Mouse (Mus musculus): ENCODE measurements around the gene Olfr286. TPM values are rescaled to one million over a fixed set of nuclear protein-coding genes. Genes with fewer than 3 reads are reported as not detected.

Olfr286 gene
- polyA plus RNA-seq, 1 experiment from 2014 or later = not detected

GRCm38 (mm10) chr15:98214130-98214529 is 20.1 kb downstream of the Olfr286 start:
- WGBS = 75% methylated on average over 5 of the region's 5 CpGs
- H3K36me3 ChIP-seq (ENCODE audit: control insufficient read depth, insufficient read depth, low read length) = no peaks in the 10 kb centered on the region
- H3K4me2 ChIP-seq (replicated peaks; ENCODE audit: low read depth, low read length) = no peak overlapping the region
- DNase-seq (ENCODE audit: low spot score) = no peak
- H3K4me3 ChIP-seq (ENCODE audit: low read depth, low read length) = no peak overlapping the region
- H3K4me1 ChIP-seq (replicated peaks; ENCODE audit: control insufficient read depth, insufficient read depth, low read length) = no peaks in the 10 kb centered on the region
- H3K27ac ChIP-seq (ENCODE audit: low read depth, low read length) = no peak overlapping the region
- no peak overlapping the region for H3K9ac ChIP-seq (ENCODE audit: low read depth, low read length)
- H3K9me3 ChIP-seq (ENCODE audit: control insufficient read depth, low read length) = no peaks in the 10 kb centered on the region
- H3K27me3 ChIP-seq (ENCODE audit: control insufficient read depth, insufficient read depth, low read length) = no peaks in the 10 kb centered on the region
- no peak for ATAC-seq (ENCODE audit: low FRiP score)

GRCm38 (mm10) chr15:98213336-98213870 is 20.8 kb downstream of the Olfr286 start:
- no peaks in the 10 kb centered on the region for H3K4me1 ChIP-seq (replicated peaks; ENCODE audit: control insufficient read depth, insufficient read depth, low read length)
- WGBS = 79% methylated on average over 5 of the region's 5 CpGs
- no peaks in the 10 kb centered on the region for H3K36me3 ChIP-seq (ENCODE audit: control insufficient read depth, insufficient read depth, low read length)
- no peak overlapping the region for H3K9ac ChIP-seq (ENCODE audit: low read depth, low read length)
- H3K4me2 ChIP-seq (replicated peaks; ENCODE audit: low read depth, low read length) = no peak overlapping the region
- no peak for DNase-seq (ENCODE audit: low spot score)
- no peak for ATAC-seq (ENCODE audit: low FRiP score)
- no peaks in the 10 kb centered on the region for H3K9me3 ChIP-seq (ENCODE audit: control insufficient read depth, low read length)
- H3K27ac ChIP-seq (ENCODE audit: low read depth, low read length) = no peak overlapping the region
- no peak overlapping the region for H3K4me3 ChIP-seq (ENCODE audit: low read depth, low read length)
- H3K27me3 ChIP-seq (ENCODE audit: control insufficient read depth, insufficient read depth, low read length) = no peaks in the 10 kb centered on the region

DNA sequence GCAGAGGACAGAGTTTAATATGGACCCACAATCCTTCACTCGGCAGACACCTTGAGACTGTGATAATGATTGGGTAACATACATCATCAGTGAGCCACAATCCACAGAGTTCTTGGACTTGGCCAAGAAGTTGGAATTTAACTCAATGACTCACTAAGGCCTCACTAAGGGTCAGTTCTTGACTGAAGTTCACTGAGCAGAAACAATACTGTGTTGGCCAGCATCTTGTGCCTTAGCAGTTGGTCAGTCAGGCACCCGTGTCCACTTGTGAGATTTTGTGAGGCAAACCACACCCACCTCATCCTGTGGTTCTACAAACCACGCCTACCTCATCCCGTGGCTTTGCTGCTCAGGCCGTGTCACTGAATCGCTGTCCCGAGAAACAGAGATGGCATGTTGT is 24.6 kb downstream of the Olfr286 start:
- H3K4me1 ChIP-seq (replicated peaks; ENCODE audit: control insufficient read depth, insufficient read depth, low read length) = no peaks in the 10 kb centered on the region
- whole genome bisulfite sequencing = 82% methylated on average over 7 of the region's 7 CpGs

DNA sequence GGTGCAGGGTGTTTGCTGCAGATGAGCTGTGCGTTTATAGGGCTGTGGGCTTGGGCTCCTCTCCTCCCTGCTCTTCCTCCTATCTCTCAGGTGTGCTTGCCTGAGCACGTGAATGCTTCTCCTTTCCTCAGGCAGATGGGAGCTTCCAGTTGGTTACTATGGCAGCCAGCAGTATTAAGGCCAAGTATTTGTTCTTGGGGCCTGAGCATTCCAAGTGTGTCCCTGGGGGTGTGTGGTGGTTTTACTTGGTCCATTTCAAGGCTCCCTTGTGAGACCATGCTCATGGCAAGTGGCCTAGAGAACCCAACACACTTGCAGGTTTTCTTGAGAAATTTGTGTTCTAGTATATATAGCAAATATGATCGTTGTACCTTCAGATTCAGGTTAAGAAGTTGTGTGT is 38.8 kb downstream of the Olfr286 start, which contains the start of gene Olfr288:
TSS of gene Olfr288 (minus strand) at position 101 of the 400 bp plus-strand sequence.
- no peaks in the 10 kb centered on the region for H3K27me3 ChIP-seq (ENCODE audit: control insufficient read depth, insufficient read depth, low read length)
- no peaks in the 10 kb centered on the region for H3K9me3 ChIP-seq (ENCODE audit: control insufficient read depth, low read length)
- H3K36me3 ChIP-seq (ENCODE audit: control insufficient read depth, insufficient read depth, low read length) = no peaks in the 10 kb centered on the region
- H3K27ac ChIP-seq (ENCODE audit: low read depth, low read length) = no peak within 1 kb of the TSS
- 66% methylated on average over 3 of the region's 3 CpGs for WGBS
- ATAC-seq (ENCODE audit: low FRiP score) (no peak), DNase-seq (ENCODE audit: low spot score) (no peak)
- no peak within 1 kb of the TSS for H3K4me3 ChIP-seq (ENCODE audit: low read depth, low read length)
- no peak within 1 kb of the TSS for H3K4me2 ChIP-seq (replicated peaks; ENCODE audit: low read depth, low read length)
- H3K4me1 ChIP-seq (replicated peaks; ENCODE audit: control insufficient read depth, insufficient read depth, low read length) = no peaks in the 10 kb centered on the region
- no peak within 1 kb of the TSS for H3K9ac ChIP-seq (ENCODE audit: low read depth, low read length)

More for the DNA sequence above, 24.6 kb downstream of the Olfr286 start:
- no peaks in the 10 kb centered on the region for H3K9me3 ChIP-seq (ENCODE audit: control insufficient read depth, low read length)
- H3K4me3 ChIP-seq (ENCODE audit: low read depth, low read length) = no peak overlapping the region
- H3K36me3 ChIP-seq (ENCODE audit: control insufficient read depth, insufficient read depth, low read length) = no peaks in the 10 kb centered on the region
- DNase-seq (ENCODE audit: low spot score) = no peak
- H3K27ac ChIP-seq (ENCODE audit: low read depth, low read length) = no peak overlapping the region
- no peak for ATAC-seq (ENCODE audit: low FRiP score)
- no peaks in the 10 kb centered on the region for H3K27me3 ChIP-seq (ENCODE audit: control insufficient read depth, insufficient read depth, low read length)
- no peak overlapping the region for H3K4me2 ChIP-seq (replicated peaks; ENCODE audit: low read depth, low read length)
- no peak overlapping the region for H3K9ac ChIP-seq (ENCODE audit: low read depth, low read length)

GRCm38 (mm10) chr15:98184456-98184855 is 49.8 kb downstream of the Olfr286 start:
- ATAC-seq (ENCODE audit: low FRiP score) (no peak), DNase-seq (ENCODE audit: low spot score) (no peak)
- no peaks in the 10 kb centered on the region for H3K36me3 ChIP-seq (ENCODE audit: control insufficient read depth, insufficient read depth, low read length)
- H3K27ac ChIP-seq (ENCODE audit: low read depth, low read length) = no peak overlapping the region
- H3K4me3 ChIP-seq (ENCODE audit: low read depth, low read length) = no peak overlapping the region
- no peaks in the 10 kb centered on the region for H3K27me3 ChIP-seq (ENCODE audit: control insufficient read depth, insufficient read depth, low read length)
- WGBS = 73% methylated on average over 4 of the region's 4 CpGs
- H3K9ac ChIP-seq (ENCODE audit: low read depth, low read length) = no peak overlapping the region
- H3K9me3 ChIP-seq (ENCODE audit: control insufficient read depth, low read length) = no peaks in the 10 kb centered on the region
- no peaks in the 10 kb centered on the region for H3K4me1 ChIP-seq (replicated peaks; ENCODE audit: control insufficient read depth, insufficient read depth, low read length)
- no peak overlapping the region for H3K4me2 ChIP-seq (replicated peaks; ENCODE audit: low read depth, low read length)

DNA sequence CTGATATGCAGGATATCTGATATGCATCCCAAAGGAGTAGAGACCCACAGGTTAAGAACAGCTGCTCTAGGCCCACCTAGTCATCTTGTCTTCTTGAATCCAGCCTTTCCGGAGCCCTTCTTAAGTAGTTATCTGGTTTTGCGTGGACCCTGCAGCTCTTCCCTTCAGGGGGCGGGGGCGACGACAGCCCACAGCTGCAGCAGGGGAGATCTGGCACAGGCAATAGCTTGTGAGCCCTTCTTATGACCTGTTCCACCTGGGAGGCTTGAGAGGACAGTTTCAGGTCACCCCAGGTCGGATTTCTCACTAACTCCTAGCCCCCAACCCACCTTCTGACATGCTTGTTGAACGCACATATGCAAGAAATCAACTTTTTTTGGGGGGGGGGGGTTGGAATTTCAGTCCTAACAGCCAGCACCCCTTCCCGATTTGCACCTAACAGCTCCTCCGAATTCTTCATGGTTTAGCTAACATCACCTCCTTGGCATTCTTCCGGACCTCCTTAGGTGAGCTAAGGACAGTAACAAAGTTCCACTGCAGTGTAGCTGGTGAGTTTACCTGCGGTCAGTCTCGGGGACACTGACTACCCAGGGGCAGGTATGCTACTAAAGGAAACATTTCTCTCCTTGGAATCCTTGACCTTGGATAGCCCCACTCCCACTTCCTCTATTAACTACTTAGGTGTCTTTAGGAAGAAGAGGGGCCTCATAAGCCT is 52.2 kb downstream of the Olfr286 start:
- Histone ChIP-seq H3K36me3 (ENCODE audit: control insufficient read depth, insufficient read depth, low read length) (no peaks in the 10 kb centered on the region), H3K27me3 (ENCODE audit: control insufficient read depth, insufficient read depth, low read length) (no peaks in the 10 kb centered on the region; the same call in 1 of the 2 replicates), H3K4me1 (replicated peaks; ENCODE audit: control insufficient read depth, insufficient read depth, low read length) (no peaks in the 10 kb centered on the region), H3K9ac (ENCODE audit: low read depth, low read length) (no peak overlapping the region), H3K4me2 (replicated peaks; ENCODE audit: low read depth, low read length) (no peak overlapping the region), H3K9me3 (ENCODE audit: control insufficient read depth, low read length) (no peaks in the 10 kb centered on the region), H3K4me3 (ENCODE audit: low read depth, low read length) (no peak overlapping the region), H3K27ac (ENCODE audit: low read depth, low read length) (no peak overlapping the region)
- DNase-seq (ENCODE audit: low spot score) (no peak), ATAC-seq (ENCODE audit: low FRiP score) (peak; percentile 6; the same call in 1 of the 2 replicates)
- 68% methylated on average over 12 of the region's 12 CpGs for WGBS

DNA sequence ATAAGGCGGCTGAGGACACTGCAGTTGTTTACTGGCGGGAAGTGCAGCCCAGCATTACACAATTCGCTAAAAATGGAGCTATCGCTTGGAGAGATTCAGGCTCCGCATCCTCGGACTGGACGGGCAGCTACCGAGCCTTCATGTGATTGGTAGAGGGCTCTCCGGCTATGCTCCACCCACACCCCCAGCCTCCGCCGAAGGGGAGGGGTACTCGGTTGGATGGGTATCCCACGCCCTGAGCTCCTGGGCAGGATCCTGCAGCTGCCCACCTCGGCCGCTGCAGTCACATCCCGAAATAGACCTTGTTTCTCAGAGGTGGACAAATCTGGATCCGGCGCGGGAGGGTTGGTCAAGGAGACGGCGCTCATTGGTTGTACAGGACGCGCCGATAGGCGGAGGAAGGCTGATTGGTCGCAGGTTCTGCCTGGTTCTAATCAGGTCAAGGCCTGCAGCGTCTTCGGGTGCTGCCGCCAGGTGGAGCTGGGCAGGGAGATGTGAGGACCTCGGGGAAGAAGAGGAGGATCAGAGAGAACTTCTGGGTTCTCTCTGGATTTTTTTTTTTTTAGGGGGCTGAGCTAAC is 53.0 kb downstream of the Olfr286 start:
- Histone ChIP-seq H3K4me3 (ENCODE audit: low read depth, low read length) (peak overlapping the region; percentile 45), H3K9me3 (ENCODE audit: control insufficient read depth, low read length) (no peaks in the 10 kb centered on the region), H3K4me2 (replicated peaks; ENCODE audit: low read depth, low read length) (peak overlapping the region; percentile 55), H3K9ac (ENCODE audit: low read depth, low read length) (peak overlapping the region; percentile 48), H3K27ac (ENCODE audit: low read depth, low read length) (peak overlapping the region; percentile 61), H3K36me3 (ENCODE audit: control insufficient read depth, insufficient read depth, low read length) (no peaks in the 10 kb centered on the region), H3K27me3 (ENCODE audit: control insufficient read depth, insufficient read depth, low read length) (no peaks in the 10 kb centered on the region; the same call in 1 of the 2 replicates), H3K4me1 (replicated peaks; ENCODE audit: control insufficient read depth, insufficient read depth, low read length) (no peaks in the 10 kb centered on the region)
- DNase-seq (ENCODE audit: low spot score) (peak; percentile 90), ATAC-seq (ENCODE audit: low FRiP score) (peak; percentile 99)
- under 1% methylated on average over 29 of the region's 30 CpGs for WGBS

DNA sequence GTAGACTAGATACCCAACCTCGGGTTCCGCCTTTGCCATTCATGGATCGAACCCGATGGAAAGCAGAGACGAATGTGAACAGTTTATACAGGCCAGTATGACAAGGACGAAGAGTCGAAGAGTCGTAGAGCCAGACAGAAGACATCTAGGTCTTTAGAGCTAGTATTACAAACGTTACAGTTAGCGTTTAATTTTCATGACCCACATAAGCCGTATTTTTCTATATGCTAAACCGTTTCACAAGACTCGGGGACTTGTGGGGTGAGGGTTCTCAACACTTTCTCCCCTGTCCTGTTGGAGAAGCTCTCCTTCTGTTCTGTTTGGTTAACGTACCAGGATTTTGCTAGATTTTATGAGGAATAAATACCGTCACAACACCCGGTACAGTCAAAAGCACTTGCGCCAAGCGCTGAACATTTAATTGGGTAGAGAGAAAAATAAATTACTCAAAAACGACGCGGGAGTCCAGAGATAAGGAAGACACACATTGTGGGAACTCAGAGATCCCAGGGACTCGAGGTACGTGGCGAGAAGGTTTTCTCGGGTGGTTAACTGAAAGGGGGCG is 53.6 kb downstream of the Olfr286 start:
- peak; percentile 25 for DNase-seq (ENCODE audit: low spot score)
- H3K9me3 ChIP-seq (ENCODE audit: control insufficient read depth, low read length) = no peaks in the 10 kb centered on the region

More for the DNA sequence above, 53.6 kb downstream of the Olfr286 start:
- no peak for ATAC-seq (ENCODE audit: low FRiP score)
- no peaks in the 10 kb centered on the region for H3K36me3 ChIP-seq (ENCODE audit: control insufficient read depth, insufficient read depth, low read length)
- H3K27me3 ChIP-seq (ENCODE audit: control insufficient read depth, insufficient read depth, low read length) = no peaks in the 10 kb centered on the region; the same call in 1 of the 2 replicates
- H3K27ac ChIP-seq (ENCODE audit: low read depth, low read length) = peak overlapping the region; percentile 61; the same call in 1 of the 2 replicates
- H3K9ac ChIP-seq (ENCODE audit: low read depth, low read length) = peak overlapping the region; percentile 48
- WGBS = 4% methylated on average over 26 of the region's 26 CpGs
- H3K4me2 ChIP-seq (replicated peaks; ENCODE audit: low read depth, low read length) = peak overlapping the region; percentile 55
- H3K4me1 ChIP-seq (replicated peaks; ENCODE audit: control insufficient read depth, insufficient read depth, low read length) = no peaks in the 10 kb centered on the region
- H3K4me3 ChIP-seq (ENCODE audit: low read depth, low read length) = peak overlapping the region; percentile 45
